Mouse (Mus musculus) yolk sac, embryonic 10.5 days (tissue): ENCODE measurements at regions not wholly inside any gene's neighbourhood (a gene's known extent, or its start where the extent isn't known, plus 50 kb on each side); places are given as distances from the start of the nearest gene placed in this dataset.

Experiments
- DNase-seq: peaks from one replicate; pipeline ENCODE4 v3.0.0-alpha.2; 2017; ENCODE audit warnings: low spot score

- DNase-seq: no peak
Measured at GRCm38 (mm10) chr12:77135661-77136060, 102.3 kb upstream of the Fut8 start.

GRCm38 (mm10) chr12:77135067-77135466, 102.9 kb upstream of the Fut8 start:
- DNase-seq: no peak

GRCm38 (mm10) chr12:77134306-77135010, 103.5 kb upstream of the Fut8 start:
- peak; percentile 45 for DNase-seq

GRCm38 (mm10) chr12:77133465-77134305, 104.2 kb upstream of the Fut8 start:
- peak; percentile 18 for DNase-seq

- DNase-seq: peak; percentile 68
Measured at GRCm38 (mm10) chr12:77131328-77131727, 106.6 kb upstream of the Fut8 start.

- DNase-seq: no peak
Measured at GRCm38 (mm10) chr12:77130526-77130925, 107.4 kb upstream of the Fut8 start.

GRCm38 (mm10) chr12:77124267-77124666, 113.7 kb upstream of the Fut8 start:
- no peak for DNase-seq

GRCm38 (mm10) chr12:77113516-77113915, 124.4 kb upstream of the Fut8 start:
- no peak for DNase-seq

- no peak for DNase-seq
Measured at GRCm38 (mm10) chr12:77112133-77112532, 125.8 kb upstream of the Fut8 start.

- no peak for DNase-seq
Measured at GRCm38 (mm10) chr12:77107251-77107650, 130.7 kb upstream of the Fut8 start.

- no peak for DNase-seq
Measured at GRCm38 (mm10) chr12:77105887-77106600, 131.9 kb upstream of the Fut8 start.

- no peak for DNase-seq
Measured at GRCm38 (mm10) chr12:77100482-77100881, 137.4 kb upstream of the Fut8 start.

- DNase-seq: no peak
Measured at GRCm38 (mm10) chr12:77099521-77099920, 137.5 kb upstream of the Max start.

- DNase-seq: no peak
Measured at GRCm38 (mm10) chr12:77098821-77099220, 136.8 kb upstream of the Max start.

GRCm38 (mm10) chr12:77097831-77098230, 135.8 kb upstream of the Max start:
- no peak for DNase-seq

GRCm38 (mm10) chr12:77096461-77096860, 134.5 kb upstream of the Max start:
- peak; percentile 51 for DNase-seq

GRCm38 (mm10) chr12:77094999-77095915, 133.3 kb upstream of the Max start:
- no peak for DNase-seq

- no peak for DNase-seq
Measured at GRCm38 (mm10) chr12:77094168-77094567, 132.2 kb upstream of the Max start.

GRCm38 (mm10) chr12:77092741-77093140, 130.7 kb upstream of the Max start:
- peak; percentile 21 for DNase-seq

- no peak for DNase-seq
Measured at GRCm38 (mm10) chr12:77092143-77092542, 130.1 kb upstream of the Max start.

GRCm38 (mm10) chr12:77091700-77092099, 129.7 kb upstream of the Max start:
- no peak for DNase-seq

- DNase-seq: no peak
Measured at GRCm38 (mm10) chr12:77090525-77090924, 128.5 kb upstream of the Max start.
